Mouse (Mus musculus) gastrocnemius, postnatal 14 days (tissue): Measurements from ENCODE around the gene Ada. TPM values are rescaled to one million over a fixed set of nuclear protein-coding genes. Genes with fewer than 3 reads are reported as not detected.

Experiments
- total RNA-seq, 2 experiments: library from RNA; stranded (reverse); gene quantifications; 2 replicates each; pipeline ENCODE4 v1.2.3; 2021

The Ada gene
- total RNA-seq, 2 experiments from 2014 or later = 0.91 to 1.5 TPM

Other genes with a start within 250 kb of the Ada start
- gene Hnf4a, start 243.4 kb downstream of the Ada start, total RNA-seq = not detected
- gene Ttpal, start 147.9 kb downstream of the Ada start, total RNA-seq = 1 to 10 TPM; 7.7 to 8.2 TPM
- gene Serinc3, start 105.1 kb downstream of the Ada start, total RNA-seq = 100 to 1,000 TPM; 124 to 167 TPM
- 10 to 100 TPM; 78.2 to 85.3 TPM for gene Pkig, start 91.9 kb downstream of the Ada start, total RNA-seq
- under 1 TPM; 0.27 to 0.39 TPM for gene Ccn5, start 70.6 kb upstream of the Ada start, total RNA-seq
- not detected for gene Kcnk15, start 103.4 kb upstream of the Ada start, total RNA-seq
- gene Rims4, start 168.4 kb upstream of the Ada start, total RNA-seq = under 1 TPM; 0.60 to 0.62 TPM
- 10 to 100 TPM; 52.4 to 59.3 TPM for gene Ywhab, start 244.7 kb upstream of the Ada start, total RNA-seq